26 mouse cellular contexts compared by ENCODE assay signal in the genomic region with DNA sequence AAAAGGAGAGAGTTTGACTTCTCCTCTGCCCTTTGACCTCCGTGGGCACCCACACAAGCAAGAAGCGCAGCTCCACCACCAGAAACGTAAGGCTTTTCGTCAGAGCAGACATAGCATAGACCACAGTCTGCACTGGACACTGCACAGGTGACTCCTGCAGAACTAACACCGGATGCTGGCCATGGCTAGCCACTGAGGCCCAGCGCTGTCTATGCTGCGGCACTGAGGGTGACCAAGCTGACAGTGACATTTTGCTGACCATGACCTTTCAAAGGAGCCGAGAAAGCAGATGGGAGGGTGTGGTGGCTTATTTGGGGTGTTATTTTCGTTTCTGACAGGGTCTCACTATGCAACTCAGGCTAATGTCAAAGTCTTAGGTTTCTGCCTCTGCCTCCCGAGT. TPM values are rescaled to one million over a fixed set of nuclear protein-coding genes. Genes with fewer than 3 reads are reported as not detected.
"Had no signal": no experiment of that assay in that cellular context is flagged by ENCODE, and none has a peak within 500 bp of the region (broad histone marks: within the 10 kb centered on the region; RNA-seq: fewer than 3 reads in every experiment).

No protein-coding gene starts in this region.

- H3K9me3 ChIP-seq: limb, embryonic 10.5 days; limb, embryonic 13.5 days; megakaryocyte, embryonic 14.5 days; midbrain, embryonic 10.5 days; midbrain, embryonic 13.5 days; neural tube, embryonic 12.5 days; neural tube, embryonic 15.5 days had no signal

- H3K4me1 ChIP-seq: midbrain, embryonic 13.5 days; neural tube, embryonic 12.5 days; neural tube, embryonic 15.5 days had no signal

- H3K27ac ChIP-seq: kidney, postnatal 0 days; layer of hippocampus, adult 2 months; limb, embryonic 10.5 days; limb, embryonic 13.5 days; liver, embryonic 14.5 days; macrophage; midbrain, embryonic 10.5 days; midbrain, embryonic 13.5 days; neural tube, embryonic 12.5 days; neural tube, embryonic 15.5 days; stomach, postnatal 0 days had no signal

- H3K9ac ChIP-seq: limb, embryonic 13.5 days; liver, embryonic 14.5 days; liver, postnatal 0 days; lung, embryonic 14.5 days; midbrain, embryonic 13.5 days; neural tube, embryonic 12.5 days; neural tube, embryonic 15.5 days had no signal

- H3K27me3 ChIP-seq: limb, embryonic 13.5 days; midbrain, embryonic 13.5 days; neural tube, embryonic 12.5 days; neural tube, embryonic 15.5 days had no signal

- H3K4me3 ChIP-seq: layer of hippocampus, adult 2 months; limb, embryonic 10.5 days; limb, embryonic 13.5 days; megakaryocyte, embryonic 14.5 days; midbrain, embryonic 10.5 days; midbrain, embryonic 13.5 days; neural tube, embryonic 12.5 days; neural tube, embryonic 15.5 days had no signal

- H3K36me3 ChIP-seq: limb, embryonic 10.5 days; limb, embryonic 13.5 days; midbrain, embryonic 10.5 days; midbrain, embryonic 13.5 days; neural tube, embryonic 12.5 days; neural tube, embryonic 15.5 days had no signal

- ATAC-seq: liver, postnatal 0 days; lung, postnatal 0 days; midbrain, embryonic 13.5 days; midbrain, embryonic 16.5 days had no signal

- DNase-seq: kidney, adult 2 months; kidney, postnatal 25 days; layer of hippocampus, adult 9-11 months; liver; liver, postnatal 0 days; lung, embryonic 14.5 days; right cerebral cortex, adult 18-20 months; right cerebral cortex, postnatal 14 days; right cerebral cortex, postnatal 4 days; thymus, adult 2 months; thymus, postnatal 14 days; thymus, postnatal 4 days had no signal

- H3K4me2 ChIP-seq: limb, embryonic 13.5 days; lung, embryonic 14.5 days; midbrain, embryonic 13.5 days; neural tube, embryonic 12.5 days; neural tube, embryonic 15.5 days had no signal

RNA-seq across cellular contexts. Expression of a gene that starts 11.2 kb away (rescaled TPM):
- polyA plus RNA-seq: macrophage had no signal

RNA-seq across cellular contexts. Expression of a gene that starts 37.9 kb away (rescaled TPM):
- polyA plus RNA-seq: limb, embryonic 10.5 days; midbrain, embryonic 10.5 days; midbrain, embryonic 13.5 days; neural tube, embryonic 12.5 days had no signal
